Mouse (Mus musculus) bone marrow, adult 2 months (tissue): ENCODE results near the gene Rfx8.

ENCODE experiments used
- CTCF ChIP-seq: fragments of 200-500 bp; IDR thresholded peaks from 2 replicates; pipeline ENCODE4 v1.5.1; 2011; ENCODE audit warnings: low read length, control low read depth; ENCODE audit not compliant: control insufficient read depth, insufficient read depth
- POLR2A ChIP-seq: fragments of 200-500 bp; IDR thresholded peaks from 2 replicates; pipeline ENCODE4 v1.6.1; 2011; ENCODE audit warnings: low read depth, mild to moderate bottlenecking, control low read depth, low read length, borderline replicate concordance; ENCODE audit not compliant: control insufficient read depth

DNA sequence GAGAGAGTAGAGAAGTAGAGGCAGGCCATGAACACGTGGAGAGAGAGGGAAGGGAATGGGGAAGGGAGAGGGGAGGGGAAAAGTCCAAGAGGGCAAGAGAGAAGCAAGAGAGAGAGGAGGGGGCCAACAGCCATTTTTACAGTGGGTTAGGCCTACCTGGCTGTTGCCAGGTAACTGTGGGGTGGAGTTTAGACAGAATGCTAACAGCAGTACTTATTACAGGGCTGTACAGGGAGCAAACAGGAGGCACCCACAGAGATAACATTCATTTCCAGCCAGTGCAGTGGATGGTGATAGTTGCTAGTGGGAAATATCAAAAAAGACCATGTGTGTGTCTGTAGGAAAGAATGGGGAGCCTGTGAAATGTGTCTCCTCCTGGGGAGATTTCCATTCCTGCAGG, 97.1 kb downstream of the Rfx8 start:
- no peak for TF ChIP-seq POLR2A
- no peak for TF ChIP-seq CTCF
